Mouse (Mus musculus) neural tube, embryonic 12.5 days (tissue): Measurements from ENCODE around the gene Gli2. TPM values are rescaled to one million over a fixed set of nuclear protein-coding genes. Genes with fewer than 3 reads are reported as not detected.

Experiments
- ATAC-seq: fragments of 200-750 bp; cut with Nextera tagmentation; 2 replicates; pipeline ENCODE4 v1.8.0; 2017; ENCODE audit warnings: low read depth, mild to moderate bottlenecking, moderate TSS enrichment, moderate library complexity; ENCODE audit not compliant: low FRiP score
- H3K27ac ChIP-seq: fragments of 300-500 bp; sonication (generic); 2 replicates; pipeline ENCODE4 v1.5.1; 2016
- H3K27me3 ChIP-seq: fragments of 300-500 bp; sonication (generic); replicated peaks from 2 replicates; pipeline ENCODE4 v1.6.1; 2016; ENCODE audit warnings: mild to moderate bottlenecking
- H3K36me3 ChIP-seq: fragments of 300-500 bp; sonication (generic); 2 replicates; pipeline ENCODE4 v1.6.1; 2016; ENCODE audit warnings: mild to moderate bottlenecking
- H3K4me1 ChIP-seq: fragments of 300-500 bp; sonication (generic); 2 replicates; pipeline ENCODE4 v1.6.1; 2016
- H3K4me2 ChIP-seq: fragments of 300-500 bp; sonication (generic); replicated peaks from 2 replicates; pipeline ENCODE4 v1.6.1; 2016; ENCODE audit warnings: mild to moderate bottlenecking
- H3K4me3 ChIP-seq: fragments of 300-500 bp; sonication (generic); 2 replicates; pipeline ENCODE4 v1.5.1; 2016
- H3K9ac ChIP-seq: fragments of 300-500 bp; sonication (generic); 2 replicates; pipeline ENCODE4 v1.6.1; 2016; ENCODE audit warnings: mild to moderate bottlenecking
- H3K9me3 ChIP-seq: fragments of 300-500 bp; sonication (generic); 2 replicates; pipeline ENCODE4 v1.6.1; 2016; ENCODE audit warnings: mild to moderate bottlenecking
- WGBS: fragments of 180-500 bp; shearing (Covaris S2); methylation state at CpG from one replicate; pipeline ENCODE4 v1.1.7; 2016; 5-methylcytosine and 5-hydroxymethylcytosine counted together
- polyA plus RNA-seq: library from polyadenylated mRNA; unstranded; fragments of >200 nt; fragmentation: Nextera tagmentation; extraction: Ambion mirVana; gene quantifications from 2 replicates; pipeline ENCODE4 v1.2.1, GENCODE M21; 2016

The Gli2 gene
- polyA plus RNA-seq, 1 experiment from 2014 or later: 6.6 TPM

DNA sequence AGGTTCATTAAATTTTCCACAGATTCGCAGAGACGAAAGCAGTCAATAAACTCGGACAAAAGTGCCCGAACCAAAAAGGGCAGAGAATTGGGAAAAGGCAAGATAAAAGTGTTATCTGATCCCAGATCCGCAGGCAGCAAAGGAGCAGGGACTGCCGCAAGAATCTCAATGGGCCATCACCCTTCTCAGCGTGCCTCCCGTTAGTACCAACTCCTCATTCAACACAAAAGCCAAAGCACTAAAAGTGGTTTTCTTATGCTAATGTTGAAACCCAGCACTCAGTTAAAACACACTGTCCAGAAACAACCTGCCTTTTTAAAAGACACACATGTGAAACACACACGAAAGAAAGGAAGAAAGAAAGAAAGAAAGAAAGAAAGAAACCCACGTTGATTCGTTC, 4.4 kb downstream of the Gli2 start:
- Histone ChIP-seq H3K27ac (no peak overlapping the region; the same call in 1 of the 2 replicates), H3K27me3 (no peaks in the 10 kb centered on the region; the same call in 1 of the 2 replicates), H3K36me3 (no peaks in the 10 kb centered on the region), H3K4me1 (peaks cover 47% of the 10 kb centered on the region), H3K9ac (no peak overlapping the region), H3K4me2 (peak overlapping the region; percentile 71), H3K4me3 (0 out of 2 replicates have a peak overlapping the region, but pooled peaks have one; percentile 51), H3K9me3 (no peaks in the 10 kb centered on the region)
- 1% methylated on average over 11 of the region's 11 CpGs for WGBS
- no peak for ATAC-seq

DNA sequence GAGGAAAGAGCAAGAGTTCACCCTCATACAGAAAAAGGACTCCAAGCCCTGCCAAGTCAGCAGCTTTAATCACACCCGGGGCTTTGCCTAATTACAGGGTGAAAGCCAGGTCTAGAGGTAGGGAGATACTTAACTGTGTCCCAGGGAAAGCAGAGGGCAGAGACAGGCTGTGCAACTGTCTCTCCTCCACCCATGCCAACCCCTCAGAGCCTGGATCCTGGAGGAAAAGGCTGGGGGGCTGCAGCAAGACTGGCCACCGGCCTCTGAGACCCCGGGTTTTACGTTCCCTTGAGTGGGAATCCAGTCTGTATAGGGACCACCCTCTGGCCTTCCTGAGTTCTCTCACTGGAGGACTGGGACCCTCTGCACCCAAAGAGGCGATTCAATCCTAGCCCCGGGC, 4.9 kb downstream of the Gli2 start:
- ATAC-seq: peak; percentile 21
- under 1% methylated on average over 6 of the region's 6 CpGs for WGBS
- peak overlapping the region; percentile 80 for H3K27ac ChIP-seq
- peak overlapping the region; percentile 67 for H3K9ac ChIP-seq
- H3K4me2 ChIP-seq: peak overlapping the region; percentile 71
- H3K36me3 ChIP-seq: no peaks in the 10 kb centered on the region
- H3K4me3 ChIP-seq: peak overlapping the region; percentile 51; the same call in 1 of the 2 replicates
- peaks cover 47% of the 10 kb centered on the region for H3K4me1 ChIP-seq
- no peaks in the 10 kb centered on the region; the same call in 1 of the 2 replicates for H3K27me3 ChIP-seq
- H3K9me3 ChIP-seq: no peaks in the 10 kb centered on the region

- H3K27ac ChIP-seq: peak overlapping the region; percentile 80
- 2% methylated on average over 58 of the region's 61 CpGs for whole genome bisulfite sequencing
- H3K36me3 ChIP-seq: no peaks in the 10 kb centered on the region
- H3K9ac ChIP-seq: peak overlapping the region; percentile 67
- peak; percentile 50 for ATAC-seq
- H3K4me2 ChIP-seq: peak overlapping the region; percentile 71
- H3K4me1 ChIP-seq: peaks cover 46% of the 10 kb centered on the region
- H3K4me3 ChIP-seq: peak overlapping the region; percentile 51
- H3K27me3 ChIP-seq: no peaks in the 10 kb centered on the region; the same call in 1 of the 2 replicates
- no peaks in the 10 kb centered on the region for H3K9me3 ChIP-seq
These were observed 5.7 kb downstream of the Gli2 start for GRCm38 (mm10) chr1:119047462-119048371.

GRCm38 (mm10) chr1:119038436-119038835, 15.0 kb downstream of the Gli2 start:
- Histone ChIP-seq H3K27me3 (no peaks in the 10 kb centered on the region), H3K9ac (no peak overlapping the region), H3K36me3 (no peaks in the 10 kb centered on the region), H3K4me3 (no peak overlapping the region), H3K4me2 (no peak overlapping the region), H3K9me3 (no peaks in the 10 kb centered on the region), H3K27ac (no peak overlapping the region), H3K4me1 (peaks cover 26% of the 10 kb centered on the region)
- 97% methylated on average over 1 of the region's 1 CpGs for WGBS
- ATAC-seq: no peak

- Histone ChIP-seq H3K27me3 (no peaks in the 10 kb centered on the region), H3K36me3 (no peaks in the 10 kb centered on the region), H3K4me2 (no peak overlapping the region), H3K9ac (no peak overlapping the region), H3K9me3 (no peaks in the 10 kb centered on the region), H3K4me1 (peaks cover 38% of the 10 kb centered on the region), H3K27ac (no peak overlapping the region), H3K4me3 (no peak overlapping the region)
- 41% methylated on average over 8 of the region's 8 CpGs for WGBS
- no peak for ATAC-seq
These were observed 17.5 kb downstream of the Gli2 start for GRCm38 (mm10) chr1:119035931-119036330.

- H3K4me1 ChIP-seq: peaks cover 38% of the 10 kb centered on the region
- no peak overlapping the region for H3K4me3 ChIP-seq
- 57% methylated on average over 9 of the region's 9 CpGs for WGBS
- H3K4me2 ChIP-seq: no peak overlapping the region
- ATAC-seq: no peak
- H3K27me3 ChIP-seq: no peaks in the 10 kb centered on the region
- H3K27ac ChIP-seq: no peak overlapping the region
- no peaks in the 10 kb centered on the region for H3K36me3 ChIP-seq
- H3K9me3 ChIP-seq: no peaks in the 10 kb centered on the region
- H3K9ac ChIP-seq: no peak overlapping the region
These were observed 18.1 kb downstream of the Gli2 start for GRCm38 (mm10) chr1:119035301-119035700.

DNA sequence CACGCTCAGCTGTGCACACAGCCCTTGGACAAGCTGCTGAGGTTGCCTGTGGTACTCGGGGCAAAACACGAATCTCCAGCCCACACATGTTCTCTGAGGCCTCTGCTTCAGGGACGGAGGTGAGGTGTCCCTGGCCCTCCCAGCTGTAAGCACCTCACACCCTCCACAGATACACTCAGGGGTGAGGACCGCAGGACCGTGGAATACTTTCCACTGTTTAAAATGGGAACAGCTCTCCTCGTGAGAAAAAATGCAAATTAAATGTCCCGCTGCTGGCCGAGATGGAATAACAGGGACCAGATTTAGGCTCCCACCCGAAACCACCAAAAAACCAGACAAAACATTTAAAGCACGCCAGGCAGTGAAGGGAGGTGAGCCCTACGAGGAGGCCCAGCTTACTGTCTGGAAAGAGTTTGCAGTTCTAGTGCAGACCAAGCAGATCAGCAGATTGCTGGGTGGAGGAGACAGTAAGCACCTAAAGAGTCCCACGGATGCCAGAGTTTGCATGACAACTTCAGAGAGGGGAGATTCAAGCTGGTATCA, 19.2 kb downstream of the Gli2 start:
- peak overlapping the region; percentile 36 for H3K4me2 ChIP-seq
- no peaks in the 10 kb centered on the region for H3K27me3 ChIP-seq
- no peak overlapping the region; the same call in 1 of the 2 replicates for H3K9ac ChIP-seq
- WGBS: 31% methylated on average over 13 of the region's 13 CpGs
- peaks cover 38% of the 10 kb centered on the region for H3K4me1 ChIP-seq
- no peak overlapping the region for H3K4me3 ChIP-seq
- no peaks in the 10 kb centered on the region for H3K9me3 ChIP-seq
- peak; percentile 29 for ATAC-seq
- H3K36me3 ChIP-seq: no peaks in the 10 kb centered on the region
- peak overlapping the region; percentile 79 for H3K27ac ChIP-seq

DNA sequence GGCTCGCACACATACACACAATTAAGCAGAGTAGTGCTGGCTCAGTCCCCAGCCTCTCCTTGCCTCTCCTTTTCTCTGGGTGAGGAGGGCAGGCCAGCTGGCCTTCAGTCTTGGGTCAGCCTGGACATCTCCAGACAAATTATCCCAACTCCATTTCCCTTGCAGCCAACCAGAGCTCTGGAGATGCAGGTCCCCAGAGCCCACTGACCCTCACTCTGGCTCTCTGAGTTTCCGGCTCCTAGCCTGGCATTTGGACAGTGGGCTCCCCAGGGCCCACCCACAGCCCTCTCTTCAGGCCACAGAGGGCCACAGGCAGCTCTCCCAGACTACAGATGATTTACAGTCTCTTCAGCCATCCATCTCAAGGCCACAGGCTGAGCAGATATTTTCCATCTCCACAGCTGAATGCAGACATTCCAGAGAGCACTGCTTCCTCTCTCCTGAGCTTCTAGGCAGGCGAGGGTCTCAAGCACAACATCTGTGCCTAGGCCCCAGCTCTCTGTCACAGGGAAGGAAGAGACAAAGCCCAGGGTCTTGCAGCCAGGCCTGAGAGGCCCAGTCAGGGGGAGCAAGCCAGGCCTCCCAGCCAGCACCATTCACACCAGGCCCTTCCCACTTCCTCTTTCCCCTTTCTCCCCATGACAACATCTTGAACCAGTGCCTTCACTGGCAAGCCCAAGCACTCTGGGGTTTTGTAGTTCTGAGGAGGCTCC, 19.8 kb downstream of the Gli2 start:
- 33% methylated on average over 3 of the region's 3 CpGs for WGBS
- no peaks in the 10 kb centered on the region for H3K9me3 ChIP-seq
- no peak overlapping the region for H3K4me3 ChIP-seq
- peak overlapping the region; percentile 33; the same call in 1 of the 2 replicates for H3K9ac ChIP-seq
- no peaks in the 10 kb centered on the region for H3K36me3 ChIP-seq
- peak; percentile 87 for ATAC-seq
- peak overlapping the region; percentile 36 for H3K4me2 ChIP-seq
- peak overlapping the region; percentile 79 for H3K27ac ChIP-seq
- peaks cover 38% of the 10 kb centered on the region for H3K4me1 ChIP-seq
- no peaks in the 10 kb centered on the region for H3K27me3 ChIP-seq

DNA sequence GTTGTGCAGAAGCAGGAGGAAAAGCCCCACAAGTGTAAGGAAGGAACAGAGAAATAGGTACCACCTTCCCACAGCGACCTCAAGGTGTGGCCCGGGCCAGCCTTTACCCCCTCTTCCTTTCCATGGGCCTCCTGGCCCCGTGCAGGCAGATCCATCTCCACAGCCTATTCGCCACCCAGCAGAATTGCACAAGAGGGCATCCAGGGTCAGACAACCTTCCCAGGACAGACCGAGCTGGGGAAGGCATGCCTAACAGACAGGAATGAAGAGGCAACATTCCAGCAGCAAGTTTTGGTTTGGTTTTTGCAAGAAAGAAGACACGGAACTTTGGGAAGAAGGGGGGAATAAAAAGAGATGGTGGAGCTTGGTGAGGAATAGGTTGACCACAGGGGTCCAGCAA, 22.2 kb downstream of the Gli2 start:
- H3K27ac ChIP-seq: no peak overlapping the region
- H3K36me3 ChIP-seq: no peaks in the 10 kb centered on the region
- 90% methylated on average over 6 of the region's 6 CpGs for WGBS
- peaks cover 43% of the 10 kb centered on the region for H3K4me1 ChIP-seq
- no peak overlapping the region for H3K4me2 ChIP-seq
- H3K9ac ChIP-seq: no peak overlapping the region
- H3K27me3 ChIP-seq: no peaks in the 10 kb centered on the region
- H3K4me3 ChIP-seq: no peak overlapping the region
- no peak for ATAC-seq
- H3K9me3 ChIP-seq: no peaks in the 10 kb centered on the region

GRCm38 (mm10) chr1:119025647-119026358, 27.6 kb downstream of the Gli2 start:
- Histone ChIP-seq H3K9ac (no peak overlapping the region), H3K27me3 (no peaks in the 10 kb centered on the region), H3K36me3 (no peaks in the 10 kb centered on the region), H3K4me1 (peaks cover 12% of the 10 kb centered on the region), H3K4me3 (no peak overlapping the region), H3K9me3 (no peaks in the 10 kb centered on the region), H3K4me2 (no peak overlapping the region), H3K27ac (no peak overlapping the region)
- no peak for ATAC-seq
- WGBS: 61% methylated on average over 8 of the region's 8 CpGs

DNA sequence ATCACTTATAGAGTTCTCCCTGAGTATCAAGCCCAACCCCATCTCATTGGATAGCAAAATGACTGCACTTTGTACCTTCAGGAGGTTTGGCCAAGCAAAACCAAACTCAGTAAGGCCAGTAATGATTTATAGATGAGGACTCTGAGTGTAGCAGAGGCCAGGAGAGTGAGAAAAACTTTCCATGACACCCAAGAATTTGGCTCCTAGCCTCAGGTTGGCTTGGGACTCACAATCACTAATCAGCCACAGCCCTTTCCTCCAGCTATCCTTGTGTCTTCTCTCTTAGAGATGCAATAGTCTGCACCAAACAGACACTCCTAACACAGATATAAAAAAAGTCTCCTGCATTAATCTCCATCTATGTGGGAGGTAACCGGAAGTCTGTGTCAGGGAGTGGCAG, 31.1 kb downstream of the Gli2 start:
- ATAC-seq: no peak
- Histone ChIP-seq H3K4me2 (no peak overlapping the region), H3K4me1 (peaks cover 12% of the 10 kb centered on the region), H3K9me3 (no peaks in the 10 kb centered on the region), H3K36me3 (no peaks in the 10 kb centered on the region), H3K9ac (no peak overlapping the region), H3K27me3 (no peaks in the 10 kb centered on the region), H3K4me3 (no peak overlapping the region), H3K27ac (no peak overlapping the region)
- 91% methylated on average over 1 of the region's 1 CpGs for WGBS
